Mouse (Mus musculus) myocyte (in vitro differentiated cells): ENCODE results near the gene Igfbpl1. TPM values are rescaled to one million over a fixed set of nuclear protein-coding genes. Genes with fewer than 3 reads are reported as not detected.
A peak's percentile ranks its signal among the peaks of the same experiment; 100 is the strongest.

Experiments
- H3K27me3 ChIP-seq: one replicate; pipeline ENCODE4 v1.6.1; 2011; ENCODE audit not compliant: control insufficient read depth, insufficient read depth, insufficient read length
- H3K36me3 ChIP-seq: one replicate; pipeline ENCODE4 v1.6.1; 2011; ENCODE audit not compliant: control insufficient read depth, insufficient read depth
- H3K4me2 ChIP-seq: one replicate; pipeline ENCODE4 v1.6.1; 2011; ENCODE audit warnings: low read depth, control low read depth
- H3K4me3 ChIP-seq: one replicate; pipeline ENCODE4 v1.5.1; 2011; ENCODE audit warnings: mild to moderate bottlenecking, control low read depth, moderate library complexity
- H3K79me2 ChIP-seq: one replicate; pipeline ENCODE4 v1.6.1; 2011; ENCODE audit not compliant: control insufficient read depth, insufficient read depth
- H3ac ChIP-seq: one replicate; pipeline ENCODE4 v1.6.1; 2011; ENCODE audit not compliant: control insufficient read depth, insufficient read length
- CEBPB ChIP-seq: IDR thresholded peaks from 2 replicates; pipeline ENCODE4 v1.6.1; 2011; ENCODE audit warnings: mild to moderate bottlenecking, moderate library complexity; ENCODE audit not compliant: poor library complexity, insufficient read depth, severe bottlenecking
- E2F4 ChIP-seq: IDR thresholded peaks from one replicate; pipeline ENCODE4 v1.6.1; 2011; ENCODE audit warnings: mild to moderate bottlenecking, control low read depth, moderate library complexity; ENCODE audit not compliant: insufficient read depth
- MAX ChIP-seq: IDR thresholded peaks from one replicate; pipeline ENCODE4 v1.6.1; 2011; ENCODE audit warnings: low read depth, mild to moderate bottlenecking, control low read depth
- MYOD1 ChIP-seq, 3 experiments: IDR thresholded peaks; one replicate each; pipeline ENCODE4 v1.6.1; 2011; ENCODE audit warnings: control low read depth in 2 of 3, low read depth in 2 of 3, mild to moderate bottlenecking in 2 of 3, moderate library complexity in 1 of 3; ENCODE audit not compliant: insufficient read length in 2 of 3, control insufficient read depth in 1 of 3
- MYOG ChIP-seq, 3 experiments: IDR thresholded peaks; one replicate each; pipeline ENCODE4 v1.6.1; 2011; ENCODE audit warnings: control low read depth in 2 of 3, low read depth in 2 of 3, mild to moderate bottlenecking in 2 of 3; ENCODE audit not compliant: insufficient read length in 2 of 3, control insufficient read depth in 1 of 3, insufficient read depth in 1 of 3
- POLR2A ChIP-seq: IDR thresholded peaks from one replicate; pipeline ENCODE4 v1.6.1; 2011; ENCODE audit warnings: low read depth, mild to moderate bottlenecking, control low read depth, moderate library complexity; ENCODE audit not compliant: insufficient read length
- POLR2AphosphoS2 ChIP-seq: IDR thresholded peaks from one replicate; pipeline ENCODE4 v1.6.1; 2011; ENCODE audit warnings: low read depth, control low read depth; ENCODE audit not compliant: insufficient read length
- REST ChIP-seq: IDR thresholded peaks from one replicate; pipeline ENCODE4 v1.6.1; 2011; ENCODE audit warnings: mild to moderate bottlenecking, control low read depth, moderate library complexity; ENCODE audit not compliant: insufficient read depth, insufficient read length
- SRF ChIP-seq: IDR thresholded peaks from one replicate; pipeline ENCODE4 v1.6.1; 2011; ENCODE audit warnings: low read depth; ENCODE audit not compliant: control insufficient read depth, insufficient read length
- TCF12 ChIP-seq: IDR thresholded peaks from one replicate; pipeline ENCODE4 v1.6.1; 2011; ENCODE audit warnings: mild to moderate bottlenecking, control low read depth; ENCODE audit not compliant: poor library complexity, insufficient read depth, severe bottlenecking
- TCF3 ChIP-seq: IDR thresholded peaks from one replicate; pipeline ENCODE4 v1.6.1; 2011; ENCODE audit warnings: low read depth, control low read depth; ENCODE audit not compliant: insufficient read length
- USF1 ChIP-seq: IDR thresholded peaks from one replicate; pipeline ENCODE4 v1.6.1; 2011; ENCODE audit warnings: low read depth, mild to moderate bottlenecking, control low read depth, moderate library complexity
- polyA plus RNA-seq: library from polyadenylated mRNA; unstranded; fragments of >200 nt; fragmentation: generic; extraction: Trizol; gene quantifications from one replicate; pipeline ENCODE4 v1.2.1, GENCODE M21; 2012; ENCODE audit warnings: missing spikeins

Igfbpl1 gene
- polyA plus RNA-seq = not detected

DNA sequence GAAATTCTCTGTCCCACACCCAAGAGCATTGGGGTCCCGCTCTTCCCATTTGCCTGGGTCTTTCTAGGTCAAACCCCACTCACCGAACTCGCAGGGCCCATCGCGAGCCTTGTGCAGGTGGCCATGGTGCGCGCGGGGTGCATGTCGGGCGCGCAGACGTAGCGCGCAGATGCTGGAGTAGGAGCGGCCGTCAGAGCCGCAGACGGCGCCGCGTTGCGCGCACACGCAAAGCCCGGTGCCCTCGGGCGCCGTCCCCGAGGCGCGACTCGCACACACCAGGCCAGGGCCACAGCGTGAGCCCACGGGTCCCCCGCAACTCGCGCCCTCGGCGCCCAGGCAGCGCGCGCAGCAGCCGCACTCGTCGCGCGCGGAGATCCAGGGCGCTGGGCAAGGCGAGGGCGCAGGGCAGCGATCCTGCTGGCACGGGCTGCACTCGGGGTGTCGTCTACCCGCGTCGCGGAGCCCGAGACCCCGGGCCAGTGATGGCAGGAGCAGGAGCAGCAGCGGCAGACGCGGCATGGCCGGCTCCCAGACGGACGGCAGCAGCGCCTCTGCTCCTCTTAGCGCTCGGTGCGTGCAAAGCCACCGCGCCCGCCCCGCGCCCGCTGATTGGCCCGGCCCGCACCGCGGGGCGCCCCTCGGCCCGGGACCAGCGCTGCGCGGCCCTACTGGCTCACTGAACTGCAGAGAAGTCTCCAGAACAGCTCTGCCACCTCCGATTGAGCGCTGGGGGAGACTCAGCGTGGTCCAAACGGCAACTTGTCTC, at the start of gene Igfbpl1:
Gene Igfbpl1 (minus strand): TSS at position 649 of the 766 bp plus-strand sequence.
- Histone ChIP-seq H3K4me2 (no peak within 1 kb of the TSS), H3K79me2 (no peaks in the 10 kb centered on the region), H3ac (peak within 1 kb of the TSS; percentile 19), H3K4me3 (no peak within 1 kb of the TSS), H3K36me3 (no peaks in the 10 kb centered on the region), H3K27me3 (peaks cover 84% of the 10 kb centered on the region)
- TF ChIP-seq CEBPB = no peak
- TF ChIP-seq SRF = no peak
- no peak for TF ChIP-seq TCF3
- TF ChIP-seq REST = no peak
- TF ChIP-seq POLR2A = no peak
- TF ChIP-seq POLR2AphosphoS2 = no peak
- no peak for TF ChIP-seq TCF12
- no peak for TF ChIP-seq MYOD1 (IDR thresholded peaks at IDR 0.05; ENCODE audit: control insufficient read depth in 1 of 3, insufficient read length in 2 of 3, low read depth in 2 of 3)
- TF ChIP-seq USF1 = no peak
- no peak for TF ChIP-seq E2F4
- TF ChIP-seq MYOG (IDR thresholded peaks at IDR 0.05; ENCODE audit: control insufficient read depth in 1 of 3, insufficient read depth in 1 of 3, insufficient read length in 2 of 3, low read depth in 2 of 3) = no peak
- no peak for TF ChIP-seq MAX

GRCm38 (mm10) chr4:45872147-45872546, 45.4 kb upstream of the Igfbpl1 start:
- Histone ChIP-seq H3K36me3 (no peaks in the 10 kb centered on the region), H3K79me2 (no peaks in the 10 kb centered on the region)
- TF ChIP-seq SRF (no peak), USF1 (no peak), MAX (no peak), CEBPB (no peak), TCF12 (no peak), E2F4 (no peak), MYOD1 (IDR thresholded peaks at IDR 0.05; ENCODE audit: control insufficient read depth in 1 of 3, insufficient read length in 2 of 3, low read depth in 2 of 3) (no peak), TCF3 (no peak), MYOG (IDR thresholded peaks at IDR 0.05; ENCODE audit: control insufficient read depth in 1 of 3, insufficient read depth in 1 of 3, insufficient read length in 2 of 3, low read depth in 2 of 3) (no peak), POLR2A (no peak), POLR2AphosphoS2 (no peak), REST (no peak)

DNA sequence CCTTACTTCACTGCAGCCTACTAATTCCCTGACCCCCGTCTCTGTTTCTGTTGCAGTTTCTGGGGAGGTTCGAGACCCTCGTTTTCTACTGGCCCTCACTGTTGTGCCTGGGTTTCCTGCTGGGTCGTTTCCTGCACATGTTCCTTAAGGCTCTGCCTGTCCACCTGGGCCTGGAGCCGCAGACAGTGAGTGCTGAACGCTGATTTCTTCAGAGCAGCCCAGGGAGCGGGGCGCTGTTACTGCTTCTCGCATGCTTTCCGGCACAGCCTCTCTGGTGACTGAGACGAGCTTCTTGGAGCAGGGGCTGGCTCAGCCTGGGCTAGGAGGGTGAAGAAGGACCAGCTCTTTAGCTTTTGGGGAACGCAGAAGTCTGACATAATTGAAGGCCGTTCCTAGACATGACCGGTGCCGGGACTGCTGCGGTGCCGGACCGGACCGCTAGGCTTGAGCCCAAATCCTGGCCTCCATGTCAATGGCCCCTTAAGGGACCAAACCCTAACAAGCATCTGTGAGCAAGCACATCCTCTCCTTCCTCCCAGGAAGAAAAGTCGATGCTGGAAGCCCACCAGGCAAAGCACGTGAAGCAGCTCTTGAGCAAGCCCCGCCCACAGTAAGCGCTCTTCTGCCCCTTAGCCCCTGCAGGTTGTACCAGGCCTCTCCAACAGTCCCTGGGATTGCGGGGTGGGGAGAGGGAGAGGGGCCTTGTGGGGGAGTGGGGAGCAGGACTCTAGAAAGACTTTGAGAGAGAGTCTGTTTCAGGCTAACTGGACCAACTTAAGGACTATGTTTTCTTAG, 42.5 kb upstream of the Igfbpl1 start:
- Histone ChIP-seq H3ac (no peak overlapping the region), H3K36me3 (no peaks in the 10 kb centered on the region), H3K4me2 (no peak overlapping the region), H3K79me2 (no peaks in the 10 kb centered on the region), H3K4me3 (no peak overlapping the region), H3K27me3 (peaks cover 17% of the 10 kb centered on the region)
- no peak for TF ChIP-seq TCF3
- TF ChIP-seq SRF = no peak
- TF ChIP-seq E2F4 = no peak
- TF ChIP-seq MAX = no peak
- TF ChIP-seq USF1 = no peak
- TF ChIP-seq POLR2AphosphoS2 = no peak
- TF ChIP-seq POLR2A = no peak
- TF ChIP-seq TCF12 = no peak
- TF ChIP-seq MYOD1 (IDR thresholded peaks at IDR 0.05; ENCODE audit: control insufficient read depth in 1 of 3, insufficient read length in 2 of 3, low read depth in 2 of 3) = no peak
- no peak for TF ChIP-seq CEBPB
- TF ChIP-seq REST = no peak
- TF ChIP-seq MYOG (IDR thresholded peaks at IDR 0.05; ENCODE audit: control insufficient read depth in 1 of 3, insufficient read depth in 1 of 3, insufficient read length in 2 of 3, low read depth in 2 of 3) = no peak

More at GRCm38 (mm10) chr4:45872147-45872546, 45.4 kb upstream of the Igfbpl1 start:
- H3K27me3 ChIP-seq = no peaks in the 10 kb centered on the region
- H3K4me3 ChIP-seq = no peak overlapping the region
- H3ac ChIP-seq = no peak overlapping the region
- no peak overlapping the region for H3K4me2 ChIP-seq

- no peaks in the 10 kb centered on the region for H3K36me3 ChIP-seq
- peaks cover 17% of the 10 kb centered on the region for H3K27me3 ChIP-seq
- no peak overlapping the region for H3K4me2 ChIP-seq
- TF ChIP-seq MYOD1 (IDR thresholded peaks at IDR 0.05; ENCODE audit: control insufficient read depth in 1 of 3, insufficient read length in 2 of 3, low read depth in 2 of 3) (no peak), MAX (no peak), TCF12 (no peak), MYOG (IDR thresholded peaks at IDR 0.05; ENCODE audit: control insufficient read depth in 1 of 3, insufficient read depth in 1 of 3, insufficient read length in 2 of 3, low read depth in 2 of 3) (no peak), SRF (no peak), TCF3 (no peak), USF1 (no peak), CEBPB (no peak), POLR2A (no peak), REST (no peak), POLR2AphosphoS2 (no peak), E2F4 (no peak)
- H3K4me3 ChIP-seq = no peak overlapping the region
- H3ac ChIP-seq = no peak overlapping the region
- H3K79me2 ChIP-seq = no peaks in the 10 kb centered on the region
Measured at GRCm38 (mm10) chr4:45867416-45867815, 40.7 kb upstream of the Igfbpl1 start.
